Mouse (Mus musculus) large intestine, adult 2 months (tissue): ENCODE results near the gene Vps26b. TPM values are rescaled to one million over a fixed set of nuclear protein-coding genes. Genes with fewer than 3 reads are reported as not detected.

Experiments used
- DNase-seq: peaks from one replicate; pipeline ENCODE4 v3.0.0-alpha.2; 2012; ENCODE audit warnings: low read depth, low spot score
- WGBS: fragments of 180-500 bp; shearing (Covaris S2); methylation state at CpG from one replicate; pipeline ENCODE4 v1.1.7; 2018; 5-methylcytosine and 5-hydroxymethylcytosine counted together
- polyA plus RNA-seq: library from polyadenylated mRNA; depleted of rRNA; stranded (reverse); fragments of >200 nt; gene quantifications from 2 replicates; pipeline ENCODE4 v1.2.3, GENCODE M21; 2012; rRNA removed

Vps26b gene
- polyA plus RNA-seq, 1 experiment, result 15.1 TPM

DNA sequence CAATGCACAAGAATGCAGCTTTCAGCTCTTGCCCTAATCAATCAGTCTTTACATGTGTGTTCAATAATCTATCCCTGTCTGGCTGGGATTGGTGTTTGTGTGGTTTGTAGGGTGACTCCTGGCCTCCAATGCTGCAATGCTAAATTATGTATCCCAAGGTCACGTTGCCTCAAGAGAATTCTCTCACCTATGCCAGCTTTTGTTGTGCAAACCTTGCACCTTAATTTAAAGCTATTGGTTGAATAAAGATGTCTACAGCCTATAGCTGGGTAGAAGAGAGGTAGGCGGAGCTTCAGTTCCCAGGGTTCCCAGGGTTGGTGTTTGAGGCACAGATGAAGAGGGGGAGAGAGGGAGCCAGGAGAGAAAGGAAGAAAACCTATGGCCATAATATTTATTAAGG is 32.4 kb downstream of the Vps26b start:
- DNase-seq, result no peak
- 84% methylated on average over 2 of the region's 2 CpGs for WGBS

DNA sequence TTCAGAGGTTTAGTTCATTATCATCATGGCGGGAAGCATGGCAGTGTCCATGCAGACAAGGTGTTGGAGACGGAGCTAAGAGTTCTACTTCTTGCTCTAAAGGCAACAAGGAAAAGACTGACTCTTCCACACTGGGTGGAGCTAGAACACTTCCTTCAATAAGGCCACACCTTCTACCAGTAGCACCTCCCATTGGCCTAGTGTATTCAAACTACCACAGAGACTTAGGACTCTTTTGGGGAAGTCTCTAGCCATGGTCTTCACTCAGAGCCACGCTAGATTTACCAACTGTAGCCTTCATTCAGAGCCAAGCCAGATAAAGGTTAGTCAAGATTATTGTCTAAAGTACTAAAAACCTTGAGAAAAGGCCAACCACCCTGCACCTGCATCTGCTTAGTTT is 32.8 kb downstream of the Vps26b start:
- WGBS, result 68% methylated on average over 3 of the region's 3 CpGs
- peak; percentile 37 for DNase-seq

DNA sequence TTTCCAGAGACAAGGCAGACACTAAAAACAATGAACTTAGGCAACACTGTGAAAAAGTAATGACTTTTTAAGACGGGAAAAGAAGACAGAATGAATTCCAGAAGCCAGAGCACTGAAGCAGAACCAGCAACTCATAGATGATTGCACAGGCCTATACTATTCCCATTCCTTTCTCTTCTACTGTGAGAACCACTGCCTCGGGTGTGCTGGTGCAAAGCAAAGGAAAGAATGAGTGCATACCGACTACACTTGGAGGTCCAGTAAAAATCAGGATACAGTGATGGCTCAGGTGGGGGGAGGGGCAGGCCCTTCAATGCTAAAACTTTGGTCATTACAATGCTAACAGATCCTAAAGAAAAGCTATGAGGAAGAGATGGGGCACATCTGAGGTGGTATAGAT is 36.0 kb downstream of the Vps26b start:
- WGBS, result 80% methylated on average over 3 of the region's 3 CpGs
- no peak for DNase-seq

DNA sequence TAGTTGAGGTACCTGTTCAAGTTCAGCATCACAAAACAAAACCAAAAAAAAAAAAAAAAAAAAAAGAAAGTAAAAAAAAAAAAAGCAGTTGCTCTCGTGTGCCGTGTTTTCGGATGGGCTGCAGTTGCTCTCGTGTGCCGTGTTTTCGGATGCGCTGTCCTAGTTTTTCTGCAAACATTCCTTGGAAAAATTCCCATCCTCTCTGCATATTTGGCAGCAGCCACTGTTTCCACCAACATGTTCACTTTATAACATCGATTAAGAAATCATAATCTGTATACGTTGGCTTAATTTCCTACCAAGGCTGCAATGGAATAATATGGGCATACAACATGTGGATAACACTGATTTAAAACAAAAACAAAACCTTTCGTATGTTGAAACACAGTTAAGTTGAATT is 36.7 kb downstream of the Vps26b start:
- WGBS, result 71% methylated on average over 10 of the region's 10 CpGs
- DNase-seq, result no peak

DNA sequence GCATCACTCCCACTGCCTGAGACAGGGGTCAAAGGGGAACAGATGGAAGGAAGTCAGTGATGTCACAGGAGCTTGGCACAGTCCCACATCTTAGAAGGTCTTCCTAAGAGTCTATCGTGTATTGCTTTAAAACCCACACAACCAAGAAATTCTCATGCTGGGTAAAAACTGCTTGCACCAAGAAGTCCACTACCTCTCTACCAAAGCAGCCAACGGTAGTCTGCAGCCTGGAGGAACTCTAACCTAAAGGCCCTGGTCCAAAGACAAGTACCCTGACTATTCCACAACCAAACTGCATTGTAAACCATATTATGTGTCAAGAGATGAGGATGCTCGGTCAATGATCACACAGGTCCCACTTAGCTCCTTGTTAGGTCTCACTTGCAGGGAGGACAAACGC is 39.7 kb downstream of the Vps26b start:
- DNase-seq, result no peak
- WGBS, result 86% methylated on average over 4 of the region's 4 CpGs

DNA sequence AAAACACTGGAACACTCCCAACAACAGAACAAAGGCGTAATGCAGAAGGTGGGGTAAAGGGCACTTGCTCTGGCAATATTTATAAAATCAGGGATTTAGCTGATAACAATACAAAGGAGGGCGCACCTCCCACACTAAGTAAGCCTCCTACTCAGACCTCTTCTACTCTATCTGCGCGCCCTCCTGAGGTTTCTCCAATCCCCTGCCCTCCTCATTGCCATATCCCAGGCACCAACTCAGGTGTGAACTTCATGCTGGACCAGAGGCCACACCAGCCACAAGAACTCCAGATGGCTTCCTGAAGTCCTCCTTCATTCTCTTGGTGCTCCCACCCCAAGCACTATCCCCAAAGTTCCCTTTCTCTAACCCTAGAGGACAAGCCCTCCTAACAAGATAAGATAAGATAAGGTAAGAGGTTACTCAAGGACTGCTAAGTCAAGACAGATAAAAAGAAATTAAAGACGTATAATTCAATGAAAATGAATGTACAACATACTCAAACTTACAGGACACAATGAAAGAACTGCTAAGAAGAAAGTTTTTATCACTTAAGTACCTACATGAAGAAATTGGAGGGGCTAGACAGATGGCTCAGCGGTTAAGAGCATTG is 44.1 kb downstream of the Vps26b start:
- DNase-seq, result no peak
- WGBS, result 83% methylated on average over 6 of the region's 6 CpGs

DNA sequence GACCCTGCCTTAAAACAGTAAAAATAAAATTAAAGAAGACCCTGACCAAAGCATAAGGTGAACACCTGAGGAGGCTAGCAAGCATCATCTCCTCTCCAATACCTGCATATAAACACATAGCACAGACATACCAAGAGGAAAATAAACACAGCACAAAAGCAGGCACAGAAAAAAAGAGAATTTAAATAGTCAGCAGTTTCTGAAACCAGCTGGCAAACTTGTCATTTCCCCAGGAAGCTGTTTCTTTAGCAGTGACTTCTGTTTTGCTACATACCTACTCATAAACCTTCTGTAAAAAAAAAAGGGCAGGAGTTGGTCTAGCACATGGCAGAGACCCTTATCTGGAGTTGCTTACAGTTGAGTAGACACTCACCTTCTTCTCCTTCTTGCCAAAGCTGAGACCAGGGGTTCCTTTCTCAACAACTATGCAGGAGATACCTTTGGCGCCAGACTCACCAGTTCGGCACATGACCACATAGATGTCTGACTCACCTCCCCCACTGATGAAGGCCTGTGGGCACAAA is 44.7 kb downstream of the Vps26b start:
- WGBS, result 94% methylated on average over 2 of the region's 2 CpGs
- no peak for DNase-seq

DNA sequence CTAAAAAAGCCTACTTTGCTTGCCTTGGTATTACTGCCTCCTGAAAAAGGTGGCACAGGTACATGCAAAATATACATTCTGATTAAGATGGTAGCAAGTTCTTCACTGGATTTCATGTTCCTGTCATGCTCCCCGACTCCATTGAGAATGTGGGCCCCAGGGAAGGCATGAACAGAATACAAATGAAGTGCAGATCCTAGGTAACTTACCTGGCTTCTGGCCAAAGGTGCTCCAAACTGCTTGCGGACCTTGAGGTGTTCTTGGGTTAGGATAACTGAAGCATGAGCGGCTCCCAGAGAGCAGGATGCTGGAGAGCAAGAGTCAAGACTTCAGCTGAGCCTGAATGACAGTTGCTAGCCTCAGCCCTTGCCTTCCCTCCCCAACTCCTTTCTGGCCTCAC is 51.1 kb downstream of the Vps26b start:
- DNase-seq, result no peak
- WGBS, result 98% methylated on average over 3 of the region's 3 CpGs

DNA sequence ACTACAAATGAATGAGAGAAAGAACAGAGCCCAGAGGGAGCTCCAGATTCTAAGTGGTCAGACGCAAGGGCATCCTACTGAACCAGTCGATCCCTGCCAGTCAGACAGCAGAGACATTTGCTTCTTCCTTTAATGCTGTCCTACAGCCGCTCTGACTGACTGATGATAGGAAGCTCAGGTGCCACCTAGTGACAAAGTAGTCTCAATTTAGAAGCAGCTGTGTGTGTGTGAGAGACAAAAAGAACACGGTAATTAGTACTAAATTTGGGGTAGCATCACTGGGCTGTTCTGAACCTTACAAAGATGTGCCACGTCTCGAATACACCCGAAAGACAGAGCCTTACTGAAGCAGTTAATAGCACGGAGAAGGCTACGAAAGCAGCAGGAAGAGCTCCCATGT is 52.1 kb downstream of the Vps26b start:
- no peak for DNase-seq
- WGBS, result 89% methylated on average over 9 of the region's 9 CpGs

Other genes starting within 250 kb of the Vps26b start
- gene Glb1l2, start 223.6 kb downstream of the Vps26b start, polyA plus RNA-seq, result 1.9 and 2.0 TPM in 2 replicates
- 0.08 TPM in 1 of 2 replicates, not detected in the other for gene Glb1l3, start 169.2 kb downstream of the Vps26b start, polyA plus RNA-seq
- gene Gm1110, start 107.0 kb downstream of the Vps26b start, polyA plus RNA-seq, result 0.05 and 0.07 TPM in 2 replicates
- 15.7 and 22.2 TPM in 2 replicates for gene Acad8, start 30.5 kb downstream of the Vps26b start, polyA plus RNA-seq
- gene Thyn1, start 30.4 kb downstream of the Vps26b start, polyA plus RNA-seq, result 13.5 and 14.6 TPM in 2 replicates
- 9.5 and 13.3 TPM in 2 replicates for gene Ncapd3, start 110 bp upstream of the Vps26b start, polyA plus RNA-seq
- gene Jam3, start 125.4 kb upstream of the Vps26b start, polyA plus RNA-seq, result 7.8 and 8.5 TPM in 2 replicates